In genomic region chr7:145111252-145112131, GRCm38 (mm10) we compare ENCODE assay signal across 8 mouse cellular contexts.
DNase-seq lines count a peak whose midpoint lies in the region; ATAC-seq lines count a peak whose summit lies in the region.

No protein-coding gene starts in this region.

- no peak overlapping the region for H3K4me3 ChIP-seq in embryonic facial prominence, embryonic 11.5 days (ENCODE audit: low read depth, low read length)
- H3K4me3 ChIP-seq in limb, embryonic 12.5 days (replicated peaks): no peak overlapping the region
- H3K4me3 ChIP-seq in midbrain, embryonic 15.5 days: no peak overlapping the region

- H3K9ac ChIP-seq in embryonic facial prominence, embryonic 11.5 days (replicated peaks; ENCODE audit: low read length): peak overlapping the region; percentile 28
- peak overlapping the region; percentile 34; the same call in 1 of the 2 replicates for H3K9ac ChIP-seq in limb, embryonic 12.5 days (replicated peaks)
- no peak overlapping the region for H3K9ac ChIP-seq in midbrain, embryonic 15.5 days

- peak overlapping the region; percentile 5; the same call in 1 of the 2 replicates for H3K27ac ChIP-seq in embryonic facial prominence, embryonic 11.5 days (replicated peaks; ENCODE audit: low read depth, low read length)
- H3K27ac ChIP-seq in limb, embryonic 12.5 days: peak overlapping the region; percentile 89
- H3K27ac ChIP-seq in midbrain, embryonic 15.5 days: peak overlapping the region; percentile 5

- 37% methylated on average over 20 of the region's 20 CpGs for WGBS in embryonic facial prominence, embryonic 11.5 days
- WGBS in limb, embryonic 12.5 days: 36% methylated on average over 20 of the region's 20 CpGs
- 61% methylated on average over 20 of the region's 20 CpGs for WGBS in midbrain, embryonic 15.5 days

- no peaks in the 10 kb centered on the region for H3K27me3 ChIP-seq in embryonic facial prominence, embryonic 11.5 days (ENCODE audit: control insufficient read depth, insufficient read depth, low read length)
- no peaks in the 10 kb centered on the region for H3K27me3 ChIP-seq in limb, embryonic 12.5 days
- H3K27me3 ChIP-seq in midbrain, embryonic 15.5 days (replicated peaks): no peaks in the 10 kb centered on the region

- DNase-seq in T-cell, adult 2 months (ENCODE audit: low spot score): peak; percentile 51
- peak; percentile 38 for DNase-seq in embryonic facial prominence, embryonic 11.5 days (ENCODE audit: low spot score)
- peak; percentile 89 for DNase-seq in heart, adult 8-10 months (ENCODE audit: low spot score)
- peak; percentile 80 for DNase-seq in kidney, adult 18-20 months
- DNase-seq in spleen, postnatal 36 days (ENCODE audit: low spot score in 2 of 2): peak; percentile 79 to 81
- no peak for DNase-seq in cerebellum, adult 8-10 months

- ATAC-seq in embryonic facial prominence, embryonic 11.5 days (replicated peaks; ENCODE audit: insufficient number of reproducible peaks, low FRiP score, low TSS enrichment, low read depth): 0 out of 2 replicates have a peak, but pooled peaks have one; percentile 20
- peak; percentile 62; the same call in 1 of the 2 replicates for ATAC-seq in limb, embryonic 12.5 days (ENCODE audit: insufficient number of reproducible peaks, insufficient read depth, low FRiP score, low TSS enrichment, low read depth)
- peak; percentile 37; the same call in 1 of the 2 replicates for ATAC-seq in midbrain, embryonic 15.5 days (replicated peaks)

- H3K9me3 ChIP-seq in embryonic facial prominence, embryonic 11.5 days (replicated peaks; ENCODE audit: control insufficient read depth, low read length): no peaks in the 10 kb centered on the region
- H3K9me3 ChIP-seq in limb, embryonic 12.5 days: no peaks in the 10 kb centered on the region
- no peaks in the 10 kb centered on the region for H3K9me3 ChIP-seq in midbrain, embryonic 15.5 days

- no peaks in the 10 kb centered on the region for H3K36me3 ChIP-seq in embryonic facial prominence, embryonic 11.5 days (replicated peaks; ENCODE audit: control insufficient read depth, insufficient read depth, low read depth, low read length)
- H3K36me3 ChIP-seq in limb, embryonic 12.5 days: no peaks in the 10 kb centered on the region
- H3K36me3 ChIP-seq in midbrain, embryonic 15.5 days (replicated peaks): no peaks in the 10 kb centered on the region

- peaks cover 3% of the 10 kb centered on the region; the same call in 1 of the 2 replicates for H3K4me1 ChIP-seq in embryonic facial prominence, embryonic 11.5 days (ENCODE audit: control insufficient read depth, insufficient read depth, low read length)
- H3K4me1 ChIP-seq in limb, embryonic 12.5 days (replicated peaks): peaks cover 31% of the 10 kb centered on the region
- H3K4me1 ChIP-seq in midbrain, embryonic 15.5 days: no peaks in the 10 kb centered on the region

- no peak overlapping the region for H3K4me2 ChIP-seq in embryonic facial prominence, embryonic 11.5 days (ENCODE audit: low read depth, low read length)
- peak overlapping the region; percentile 37 for H3K4me2 ChIP-seq in limb, embryonic 12.5 days
- H3K4me2 ChIP-seq in midbrain, embryonic 15.5 days: no peak overlapping the region

Comparison
In these comparisons a context has a peak if more than half of its experiments do, and no peak if none do; other contexts are left out.
1. H3K27ac ChIP-seq: peak in every context shown above with its lines; median percentile 89 in limb, embryonic 12.5 days; 5 in embryonic facial prominence, embryonic 11.5 days; 5 in midbrain, embryonic 15.5 days.